Mouse (Mus musculus): ENCODE data around the gene Gm4778.

GRCm38 (mm10) chr3:94306975-94307374, 43.1 kb downstream of the Gm4778 start:
- TF ChIP-seq CTCF (IDR thresholded peaks at IDR 0.05; ENCODE audit: low read depth) (no peak), EP300 (IDR thresholded peaks at IDR 0.05; ENCODE audit: low read depth) (no peak)
